Mouse (Mus musculus) megakaryocyte, embryonic 14.5 days (primary cell): ENCODE data around the gene Accsl.

Experiments
- FLI1 ChIP-seq: IDR thresholded peaks from 2 replicates; pipeline ENCODE4 v1.6.1; 2012; ENCODE audit warnings: low read length, inconsistent platforms, mixed read lengths
- GATA1 ChIP-seq: IDR thresholded peaks from 3 replicates; pipeline ENCODE4 v1.6.1; 2012; ENCODE audit warnings: mixed read lengths, low read length, inconsistent platforms, borderline replicate concordance

DNA sequence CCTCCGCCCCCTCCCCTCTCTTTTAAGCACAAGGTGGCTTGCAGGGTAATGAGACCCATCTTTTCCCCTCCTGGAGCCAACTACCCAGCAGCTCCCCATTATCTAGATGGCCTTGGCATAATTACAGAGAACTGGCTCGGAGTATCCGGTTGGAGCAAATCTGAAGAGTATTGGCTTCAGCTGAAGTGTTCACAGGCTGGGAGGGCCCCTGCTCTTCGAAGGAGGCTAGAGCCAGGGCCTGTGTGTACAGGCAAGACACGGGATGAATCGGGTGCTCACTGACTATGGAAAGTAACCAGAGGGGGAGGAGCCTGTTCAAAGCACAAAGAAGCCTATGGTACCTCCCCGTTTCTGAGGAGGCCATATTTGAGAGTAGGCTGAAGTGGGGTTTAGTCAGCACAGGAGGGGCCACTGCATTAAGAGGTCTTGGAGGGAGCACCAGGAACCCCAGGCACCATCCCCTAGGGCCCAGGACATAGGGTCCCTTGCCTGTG lies at the start of gene Accsl:
- no peak for TF ChIP-seq GATA1
- no peak for TF ChIP-seq FLI1
